Mouse (Mus musculus) mouse trophoblast stem cell (cell line): Measurements from ENCODE around the gene Slc45a3.

ENCODE experiments used
- in situ Hi-C, 2 experiments: fragments of 300-500 bp; cut with MseI, MboI; formaldehyde crosslinking; loops; 2 replicates in 1 of 2; 3 replicates in 1 of 2; pipeline ENCODE4 v1.15.1; 2025

Gene Slc45a3

GRCm38 (mm10) chr1:131962606-131963084, at the start of gene Slc45a3:
TSS of gene Slc45a3 (plus strand) at chr1:131962967.
- in situ Hi-C loops, result no loop called here

- in situ Hi-C loops, result no loop called here
Observed at GRCm38 (mm10) chr1:131917634-131918033, 45.1 kb upstream of the Slc45a3 start.

GRCm38 (mm10) chr1:131919052-131919451, 43.7 kb upstream of the Slc45a3 start:
- in situ Hi-C loops, result no loop called here

- in situ Hi-C loops, result no loop called here
Observed at GRCm38 (mm10) chr1:131922100-131922499, 40.7 kb upstream of the Slc45a3 start.

GRCm38 (mm10) chr1:131933471-131933870, 29.3 kb upstream of the Slc45a3 start:
- in situ Hi-C loops, result no loop called here

GRCm38 (mm10) chr1:131937659-131938305, 25.0 kb upstream of the Slc45a3 start:
- in situ Hi-C loops, result loop anchor here (5.0 kb wide), 2 partner anchors 40 to 45 kb away; no protein-coding TSS in a partner anchor

GRCm38 (mm10) chr1:131938811-131939210, 24.0 kb upstream of the Slc45a3 start:
- in situ Hi-C loops, result loop anchor here (5.0 kb wide), 2 partner anchors 38 to 43 kb away; no protein-coding TSS in a partner anchor

- in situ Hi-C loops, result no loop called here
Observed at GRCm38 (mm10) chr1:131940711-131941244, 22.0 kb upstream of the Slc45a3 start.

- in situ Hi-C loops, result no loop called here
Observed at GRCm38 (mm10) chr1:131941501-131941900, 21.3 kb upstream of the Slc45a3 start.

- in situ Hi-C loops, result no loop called here
Observed at GRCm38 (mm10) chr1:131942621-131943590, 19.9 kb upstream of the Slc45a3 start.

- in situ Hi-C loops, result no loop called here
Observed at GRCm38 (mm10) chr1:131945674-131946440, 16.9 kb upstream of the Slc45a3 start.

GRCm38 (mm10) chr1:131946462-131947215, 16.1 kb upstream of the Slc45a3 start:
- in situ Hi-C loops, result no loop called here

GRCm38 (mm10) chr1:131947997-131948525, 14.7 kb upstream of the Slc45a3 start:
- in situ Hi-C loops, result no loop called here

GRCm38 (mm10) chr1:131954242-131954865, 8.4 kb upstream of the Slc45a3 start:
- in situ Hi-C loops, result no loop called here

GRCm38 (mm10) chr1:131955131-131955757, 7.5 kb upstream of the Slc45a3 start:
- in situ Hi-C loops, result no loop called here

- in situ Hi-C loops, result no loop called here
Observed at GRCm38 (mm10) chr1:131957416-131957815, 5.4 kb upstream of the Slc45a3 start.

GRCm38 (mm10) chr1:131961004-131961403, 1.8 kb upstream of the Slc45a3 start:
- in situ Hi-C loops, result no loop called here

- in situ Hi-C loops, result no loop called here
Observed at GRCm38 (mm10) chr1:131963085-131963951, 551 bp downstream of the Slc45a3 start.
